Mouse (Mus musculus): ENCODE results near the gene Kcne1. TPM values are rescaled to one million over a fixed set of nuclear protein-coding genes. Genes with fewer than 3 reads are reported as not detected.

Kcne1 gene
- polyA plus RNA-seq, 1 experiment from 2014 or later = 1.1 TPM

GRCm38 (mm10) chr16:92355366-92355765 is 3.9 kb downstream of the Kcne1 start:
- H3K27me3 ChIP-seq = no peaks in the 10 kb centered on the region
- H3K27ac ChIP-seq = no peak overlapping the region
- H3K4me3 ChIP-seq = no peak overlapping the region
- H3K4me1 ChIP-seq = peaks cover 5% of the 10 kb centered on the region
- 70% methylated on average over 5 of the region's 5 CpGs for WGBS
- no peaks in the 10 kb centered on the region for H3K36me3 ChIP-seq
- H3K4me2 ChIP-seq = no peak overlapping the region
- ATAC-seq (ENCODE audit: borderline replicate concordance, extremely low read depth, low FRiP score, low TSS enrichment) = no peak
- H3K9ac ChIP-seq = no peak overlapping the region
- no peaks in the 10 kb centered on the region for H3K9me3 ChIP-seq

GRCm38 (mm10) chr16:92353897-92354296 is 5.4 kb downstream of the Kcne1 start:
- Histone ChIP-seq H3K27ac (no peak overlapping the region), H3K4me3 (no peak overlapping the region), H3K36me3 (no peaks in the 10 kb centered on the region), H3K9ac (no peak overlapping the region), H3K4me2 (no peak overlapping the region), H3K9me3 (no peaks in the 10 kb centered on the region), H3K27me3 (no peaks in the 10 kb centered on the region), H3K4me1 (peaks cover 4% of the 10 kb centered on the region)
- WGBS = 63% methylated on average over 2 of the region's 2 CpGs
- no peak for ATAC-seq (ENCODE audit: borderline replicate concordance, extremely low read depth, low FRiP score, low TSS enrichment)

GRCm38 (mm10) chr16:92353295-92353694 is 6.0 kb downstream of the Kcne1 start:
- Histone ChIP-seq H3K4me2 (no peak overlapping the region), H3K36me3 (no peaks in the 10 kb centered on the region), H3K27me3 (no peaks in the 10 kb centered on the region), H3K27ac (no peak overlapping the region), H3K4me3 (no peak overlapping the region), H3K4me1 (no peaks in the 10 kb centered on the region), H3K9me3 (no peaks in the 10 kb centered on the region), H3K9ac (no peak overlapping the region)
- WGBS = 80% methylated on average over 12 of the region's 12 CpGs
- no peak for ATAC-seq (ENCODE audit: borderline replicate concordance, extremely low read depth, low FRiP score, low TSS enrichment)

- Histone ChIP-seq H3K4me1 (peaks cover 9% of the 10 kb centered on the region), H3K4me2 (no peak overlapping the region), H3K27ac (no peak overlapping the region), H3K9ac (no peak overlapping the region), H3K9me3 (no peaks in the 10 kb centered on the region), H3K4me3 (no peak overlapping the region), H3K36me3 (no peaks in the 10 kb centered on the region), H3K27me3 (no peaks in the 10 kb centered on the region)
- WGBS = 57% methylated on average over 12 of the region's 12 CpGs
- ATAC-seq (ENCODE audit: borderline replicate concordance, extremely low read depth, low FRiP score, low TSS enrichment) = peak; percentile 53; the same call in 1 of the 2 replicates
Measured at GRCm38 (mm10) chr16:92348941-92349340, 10.3 kb downstream of the Kcne1 start.

GRCm38 (mm10) chr16:92346297-92346916 is 12.9 kb downstream of the Kcne1 start:
- H3K4me1 ChIP-seq = peaks cover 11% of the 10 kb centered on the region

GRCm38 (mm10) chr16:92345177-92345576 is 14.1 kb downstream of the Kcne1 start:
- Histone ChIP-seq H3K9ac (no peak overlapping the region), H3K4me2 (no peak overlapping the region), H3K9me3 (no peaks in the 10 kb centered on the region), H3K4me3 (no peak overlapping the region), H3K4me1 (peaks cover 21% of the 10 kb centered on the region), H3K27me3 (no peaks in the 10 kb centered on the region), H3K36me3 (no peaks in the 10 kb centered on the region), H3K27ac (no peak overlapping the region)
- WGBS = 22% methylated on average over 11 of the region's 11 CpGs
- no peak for ATAC-seq (ENCODE audit: borderline replicate concordance, extremely low read depth, low FRiP score, low TSS enrichment)

More at GRCm38 (mm10) chr16:92346297-92346916, 12.9 kb downstream of the Kcne1 start:
- no peak overlapping the region for H3K27ac ChIP-seq
- WGBS = 67% methylated on average over 13 of the region's 13 CpGs
- ATAC-seq (ENCODE audit: borderline replicate concordance, extremely low read depth, low FRiP score, low TSS enrichment) = no peak
- H3K4me2 ChIP-seq = no peak overlapping the region
- no peak overlapping the region for H3K4me3 ChIP-seq
- H3K27me3 ChIP-seq = no peaks in the 10 kb centered on the region
- H3K9ac ChIP-seq = no peak overlapping the region
- H3K9me3 ChIP-seq = no peaks in the 10 kb centered on the region
- H3K36me3 ChIP-seq = no peaks in the 10 kb centered on the region

GRCm38 (mm10) chr16:92340612-92341511 is 18.4 kb downstream of the Kcne1 start:
- no peaks in the 10 kb centered on the region for H3K36me3 ChIP-seq
- H3K4me3 ChIP-seq = peak overlapping the region; percentile 22
- H3K9me3 ChIP-seq = no peaks in the 10 kb centered on the region
- H3K27me3 ChIP-seq = no peaks in the 10 kb centered on the region
- peaks cover 22% of the 10 kb centered on the region for H3K4me1 ChIP-seq
- H3K9ac ChIP-seq = no peak overlapping the region
- no peak overlapping the region for H3K27ac ChIP-seq
- peak overlapping the region; percentile 53 for H3K4me2 ChIP-seq
- ATAC-seq (ENCODE audit: borderline replicate concordance, extremely low read depth, low FRiP score, low TSS enrichment) = peak; percentile 41
- WGBS = 18% methylated on average over 27 of the region's 27 CpGs

GRCm38 (mm10) chr16:92336280-92336679 is 23.0 kb downstream of the Kcne1 start:
- WGBS = 3% methylated on average over 9 of the region's 9 CpGs

GRCm38 (mm10) chr16:92334600-92334999 is 24.7 kb downstream of the Kcne1 start:
- Histone ChIP-seq H3K27me3 (0 out of 2 replicates have a peak, but pooled peaks cover 3% of the 10 kb centered on the region), H3K4me2 (no peak overlapping the region), H3K4me1 (0 out of 2 replicates have a peak, but pooled peaks cover 7% of the 10 kb centered on the region), H3K9ac (no peak overlapping the region), H3K9me3 (no peaks in the 10 kb centered on the region), H3K27ac (no peak overlapping the region), H3K36me3 (no peaks in the 10 kb centered on the region), H3K4me3 (no peak overlapping the region)
- no peak for ATAC-seq (ENCODE audit: borderline replicate concordance, extremely low read depth, low FRiP score, low TSS enrichment)
- WGBS = 50% methylated on average over 9 of the region's 9 CpGs

More at GRCm38 (mm10) chr16:92336280-92336679, 23.0 kb downstream of the Kcne1 start:
- peak; percentile 63; the same call in 1 of the 2 replicates for ATAC-seq (ENCODE audit: borderline replicate concordance, extremely low read depth, low FRiP score, low TSS enrichment)
- Histone ChIP-seq H3K27ac (no peak overlapping the region), H3K36me3 (no peaks in the 10 kb centered on the region), H3K9me3 (no peaks in the 10 kb centered on the region), H3K9ac (no peak overlapping the region), H3K4me2 (peak overlapping the region; percentile 16; the same call in 1 of the 2 replicates), H3K4me3 (no peak overlapping the region), H3K4me1 (peaks cover 14% of the 10 kb centered on the region), H3K27me3 (0 out of 2 replicates have a peak, but pooled peaks cover 3% of the 10 kb centered on the region)

GRCm38 (mm10) chr16:92330966-92331365 is 28.3 kb downstream of the Kcne1 start:
- no peak overlapping the region for H3K4me2 ChIP-seq
- no peak overlapping the region for H3K4me3 ChIP-seq
- no peaks in the 10 kb centered on the region for H3K36me3 ChIP-seq
- 0 out of 2 replicates have a peak, but pooled peaks cover 3% of the 10 kb centered on the region for H3K27me3 ChIP-seq
- H3K9me3 ChIP-seq = no peaks in the 10 kb centered on the region
- ATAC-seq (ENCODE audit: borderline replicate concordance, extremely low read depth, low FRiP score, low TSS enrichment) = no peak
- 71% methylated on average over 5 of the region's 5 CpGs for WGBS
- H3K4me1 ChIP-seq = 0 out of 2 replicates have a peak, but pooled peaks cover 2% of the 10 kb centered on the region
- no peak overlapping the region for H3K27ac ChIP-seq
- no peak overlapping the region for H3K9ac ChIP-seq

GRCm38 (mm10) chr16:92327911-92328310 is 31.4 kb downstream of the Kcne1 start:
- WGBS = 88% methylated on average over 10 of the region's 10 CpGs
- no peaks in the 10 kb centered on the region for H3K9me3 ChIP-seq
- ATAC-seq (ENCODE audit: borderline replicate concordance, extremely low read depth, low FRiP score, low TSS enrichment) = no peak
- no peaks in the 10 kb centered on the region for H3K27me3 ChIP-seq
- H3K4me1 ChIP-seq = 0 out of 2 replicates have a peak, but pooled peaks cover 2% of the 10 kb centered on the region
- H3K9ac ChIP-seq = no peak overlapping the region
- H3K4me2 ChIP-seq = no peak overlapping the region
- H3K27ac ChIP-seq = no peak overlapping the region
- no peaks in the 10 kb centered on the region for H3K36me3 ChIP-seq
- H3K4me3 ChIP-seq = no peak overlapping the region

GRCm38 (mm10) chr16:92325062-92325406 is 34.2 kb downstream of the Kcne1 start:
- Histone ChIP-seq H3K4me2 (no peak overlapping the region), H3K27ac (no peak overlapping the region), H3K9ac (no peak overlapping the region), H3K36me3 (no peaks in the 10 kb centered on the region), H3K27me3 (no peaks in the 10 kb centered on the region), H3K4me1 (no peaks in the 10 kb centered on the region), H3K9me3 (no peaks in the 10 kb centered on the region), H3K4me3 (no peak overlapping the region)
- no peak for ATAC-seq (ENCODE audit: borderline replicate concordance, extremely low read depth, low FRiP score, low TSS enrichment)
- 67% methylated on average over 1 of the region's 1 CpGs for WGBS

Data from lung, embryonic 15.5 days (tissue).